Mouse (Mus musculus) gastrocnemius, adult 2 months (tissue): Measurements from ENCODE around the gene Gjd3. TPM values are rescaled to one million over a fixed set of nuclear protein-coding genes. Genes with fewer than 3 reads are reported as not detected.
A peak's percentile ranks its signal among the peaks of the same experiment; 100 is the strongest.

ENCODE experiments used
- DNase-seq: peaks from one replicate; pipeline ENCODE4 v3.0.0; 2022
- H3K27ac ChIP-seq: fragments of 200-600 bp; 2 replicates; pipeline ENCODE4 v1.8.1; 2022; ENCODE audit warnings: mild to moderate bottlenecking
- H3K4me3 ChIP-seq: fragments of 200-600 bp; 2 replicates; pipeline ENCODE4 v1.8.1; 2022; ENCODE audit warnings: mild to moderate bottlenecking, moderate library complexity
- CTCF ChIP-seq: fragments of 200-600 bp; IDR thresholded peaks from 2 replicates; pipeline ENCODE4 v1.8.1; 2022; ENCODE audit warnings: antibody characterized with exemption, mild to moderate bottlenecking, moderate library complexity
- intact Hi-C: fragments of 180-260 bp; cut with DNase I; formaldehyde crosslinking; loops from one replicate; pipeline ENCODE4 v1.15.1; 2025
- total RNA-seq, 2 experiments: library from RNA; stranded (reverse); gene quantifications; 2 replicates each; pipeline ENCODE4 v1.2.3; 2021

The Gjd3 gene
- total RNA-seq, 2 experiments from 2014 or later = not detected

DNA sequence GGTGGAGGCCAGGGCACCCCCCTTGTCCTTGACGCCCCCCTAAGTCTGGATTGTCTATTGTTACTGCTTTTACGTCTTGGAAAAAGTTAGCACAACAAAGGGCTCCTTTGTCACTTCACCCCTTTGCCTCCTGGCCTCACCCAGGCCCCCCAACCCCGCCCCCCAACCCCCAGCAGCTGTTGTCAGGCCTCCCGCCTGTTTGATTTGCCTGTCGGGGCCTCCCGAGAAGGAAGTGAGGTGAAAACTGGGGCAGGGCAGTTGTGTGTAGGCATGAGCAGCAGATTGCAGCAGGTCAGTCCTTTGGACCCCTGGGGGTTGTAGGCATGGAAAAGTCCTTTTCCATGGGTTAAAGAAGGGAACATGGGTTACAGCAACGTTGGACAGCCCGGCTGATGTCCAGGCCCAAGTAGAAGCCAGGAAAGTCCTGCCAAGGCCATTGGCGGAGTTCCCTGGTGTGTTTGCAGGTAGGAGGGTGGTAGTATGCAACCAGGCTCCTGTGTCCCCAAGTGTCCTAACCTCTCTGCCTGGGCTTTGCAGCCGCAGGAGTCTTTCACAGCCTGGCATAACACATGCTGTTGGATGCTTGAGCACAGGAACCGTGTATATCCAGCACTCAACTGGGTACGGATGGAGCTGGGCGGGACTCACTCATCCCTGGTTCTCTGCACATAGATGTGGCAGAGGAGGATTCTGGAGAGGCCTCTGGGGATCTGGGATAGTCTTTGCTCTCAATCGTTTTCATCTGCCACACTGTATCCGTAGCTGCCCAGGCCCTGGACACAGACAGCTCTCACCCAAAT lies 18.0 kb downstream of the Gjd3 start:
- DNase-seq = peak; percentile 83
- intact Hi-C loops = loop anchor here (5.0 kb wide), 1 partner anchor 103 kb away; the partner anchor contains the start of gene Wipf2
- TF ChIP-seq CTCF = no peak
- Histone ChIP-seq H3K27ac (peak overlapping the region; percentile 89), H3K4me3 (peak overlapping the region; percentile 85)

DNA sequence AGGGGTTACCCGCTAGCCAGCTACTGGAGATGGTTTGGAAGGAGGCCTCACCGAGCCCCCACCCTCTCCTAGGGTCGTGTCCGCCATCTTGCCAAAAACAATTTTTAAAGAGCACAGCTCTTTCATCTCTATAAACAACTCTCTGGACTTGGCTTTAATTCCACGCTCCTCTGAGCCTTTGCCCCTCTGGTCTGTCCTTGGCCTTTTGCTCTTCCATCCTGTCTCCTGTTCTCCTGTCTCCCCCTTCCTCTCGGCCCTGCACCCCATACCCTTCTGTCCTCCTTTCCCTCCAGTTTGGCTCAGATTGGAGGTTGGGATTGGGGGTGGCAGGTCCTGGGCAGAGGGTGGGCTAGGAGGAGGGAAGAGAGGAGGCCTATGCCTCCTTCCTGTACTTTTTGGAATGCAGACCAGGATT lies 18.6 kb downstream of the Gjd3 start:
- no peak for DNase-seq
- Histone ChIP-seq H3K27ac (peak overlapping the region; percentile 89), H3K4me3 (peak overlapping the region; percentile 85)
- intact Hi-C loops = no loop called here
- no peak for TF ChIP-seq CTCF

DNA sequence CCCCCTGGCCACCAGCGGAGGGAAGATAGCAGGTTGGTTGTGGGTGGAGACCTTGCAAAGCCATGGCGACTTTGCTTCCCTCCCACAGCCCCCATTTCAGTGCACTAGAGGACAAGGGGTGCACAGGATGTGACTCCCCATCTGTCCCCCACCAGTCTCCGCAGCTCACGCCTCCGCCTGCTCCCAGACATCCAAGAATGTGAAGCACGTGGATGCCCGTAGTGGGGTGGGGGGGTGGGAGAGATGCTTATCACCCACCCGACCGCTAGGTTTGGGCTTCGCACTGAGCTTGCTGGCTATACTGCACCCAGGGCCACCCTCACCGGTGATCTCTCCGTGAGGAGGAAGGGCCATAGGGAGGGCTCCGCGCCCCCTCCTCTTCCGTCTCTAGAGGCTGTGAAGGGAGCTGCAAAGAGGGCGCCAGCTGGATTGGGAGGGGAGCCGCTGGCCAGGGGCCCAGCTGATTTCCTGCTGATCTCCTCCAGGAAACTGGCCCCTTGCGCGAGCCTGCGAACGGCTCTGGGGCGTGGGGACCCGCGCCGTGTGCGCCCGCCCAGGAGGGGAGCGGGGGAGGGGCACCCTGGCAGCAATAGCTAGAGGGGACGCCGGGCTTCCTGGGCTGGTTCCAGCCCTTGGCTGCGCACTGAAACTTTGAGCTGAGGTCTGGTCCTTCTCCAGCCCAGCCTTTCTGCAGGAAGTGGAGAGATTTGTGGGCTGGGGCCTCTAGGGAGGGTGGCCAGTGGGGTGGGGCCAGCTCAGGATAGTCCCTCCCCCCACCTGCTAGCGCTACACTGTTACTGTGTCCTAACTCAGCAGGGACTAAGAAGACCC lies 19.4 kb downstream of the Gjd3 start:
- peak overlapping the region; percentile 89 for H3K27ac ChIP-seq
- intact Hi-C loops = loop anchor here (2.0 kb wide), 1 partner anchor 27 kb away; no protein-coding TSS in a partner anchor

DNA sequence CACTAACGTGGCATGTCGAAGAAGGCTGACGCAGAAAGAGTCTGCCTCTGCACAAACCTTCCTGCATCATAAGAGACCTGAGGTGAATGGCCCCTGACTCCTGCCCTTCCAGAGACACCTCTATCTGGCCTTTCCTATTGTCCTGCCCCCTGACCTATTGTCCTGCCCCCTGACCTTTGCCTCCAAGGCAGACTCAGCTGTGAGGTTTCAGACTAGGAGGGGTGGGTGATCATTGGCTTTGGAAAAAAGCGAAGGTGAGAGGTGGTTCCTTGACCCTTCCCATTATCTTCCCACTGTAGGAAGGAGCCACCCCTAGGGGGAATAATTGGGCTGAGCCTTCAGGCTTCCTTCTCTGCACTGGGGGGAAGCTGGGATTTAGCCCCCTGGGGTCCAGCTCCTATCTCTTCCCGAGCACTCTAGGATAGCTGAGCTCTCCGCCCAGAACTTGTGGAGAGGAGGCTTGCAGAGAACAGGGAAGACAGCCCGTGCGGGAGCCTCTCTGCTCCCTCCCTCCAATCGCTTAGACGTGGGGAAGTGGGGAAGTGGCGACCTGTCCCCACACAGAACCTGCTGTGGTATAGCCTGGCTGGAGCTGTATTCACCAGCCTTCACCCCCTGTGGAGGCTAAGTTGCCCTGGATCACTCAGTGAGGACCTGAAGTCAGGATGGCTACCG lies 20.3 kb downstream of the Gjd3 start:
- intact Hi-C loops = loop anchor here (2.0 kb wide), 1 partner anchor 26 kb away; no protein-coding TSS in a partner anchor
- peak overlapping the region; percentile 85 for H3K4me3 ChIP-seq
- no peak for TF ChIP-seq CTCF
- peak; percentile 24 for DNase-seq
- peak overlapping the region; percentile 89 for H3K27ac ChIP-seq

More for the DNA sequence above, 19.4 kb downstream of the Gjd3 start:
- peak overlapping the region; percentile 85 for H3K4me3 ChIP-seq
- DNase-seq = peak; percentile 87
- TF ChIP-seq CTCF = no peak

DNA sequence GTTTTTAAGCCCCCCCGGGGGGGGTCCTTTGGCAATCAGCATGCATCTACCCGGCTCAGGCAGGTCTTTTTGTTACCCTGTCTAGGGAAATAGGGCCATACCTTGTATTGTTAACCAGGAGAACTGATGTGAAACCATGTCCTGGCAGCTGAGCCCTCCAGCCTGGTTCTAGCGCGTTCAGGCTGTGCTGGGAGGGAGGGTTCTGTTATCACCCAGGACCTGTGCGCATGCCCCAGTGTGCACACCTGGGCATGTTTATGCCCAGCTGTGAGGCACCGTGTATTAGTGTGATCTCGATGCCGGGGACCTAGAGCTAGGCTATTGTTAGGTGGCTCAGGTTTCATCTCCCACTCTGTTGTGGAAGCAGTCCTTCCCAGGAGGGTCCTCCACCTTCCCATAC lies 21.1 kb downstream of the Gjd3 start:
- no peak for TF ChIP-seq CTCF
- Histone ChIP-seq H3K4me3 (peak overlapping the region; percentile 85), H3K27ac (peak overlapping the region; percentile 89)
- no peak for DNase-seq
- intact Hi-C loops = loop anchor here (2.0 kb wide), 1 partner anchor 25 kb away; no protein-coding TSS in a partner anchor

DNA sequence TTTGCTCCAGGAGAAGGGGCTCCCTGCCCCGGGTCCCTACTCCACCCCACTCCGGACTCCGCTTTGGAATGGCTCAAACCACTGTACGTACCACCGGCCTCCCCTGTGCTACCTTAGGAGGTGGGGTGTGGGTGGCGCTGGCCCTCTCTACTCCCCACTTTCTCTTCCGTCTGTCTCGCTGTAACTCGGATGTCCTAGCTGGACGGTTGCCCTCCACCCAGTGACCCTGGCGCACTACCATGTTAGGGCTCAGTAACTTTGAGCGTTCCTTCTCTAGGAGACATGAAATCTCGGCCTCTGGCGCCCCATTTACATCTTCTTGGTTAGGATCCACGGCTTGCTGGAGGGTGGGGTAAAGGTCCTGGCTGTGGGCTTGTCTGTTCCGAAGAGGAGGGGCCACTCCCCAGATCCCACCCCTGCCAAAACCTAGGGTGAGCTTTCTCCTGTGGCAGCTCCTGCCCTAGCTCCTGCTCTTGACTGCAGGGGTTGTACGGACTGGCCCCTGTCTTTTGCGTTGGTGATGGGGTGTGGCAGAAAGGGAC lies 21.7 kb downstream of the Gjd3 start:
- Histone ChIP-seq H3K27ac (peak overlapping the region; percentile 89), H3K4me3 (peak overlapping the region; percentile 85)
- intact Hi-C loops = no loop called here
- no peak for TF ChIP-seq CTCF
- DNase-seq = peak; percentile 77

DNA sequence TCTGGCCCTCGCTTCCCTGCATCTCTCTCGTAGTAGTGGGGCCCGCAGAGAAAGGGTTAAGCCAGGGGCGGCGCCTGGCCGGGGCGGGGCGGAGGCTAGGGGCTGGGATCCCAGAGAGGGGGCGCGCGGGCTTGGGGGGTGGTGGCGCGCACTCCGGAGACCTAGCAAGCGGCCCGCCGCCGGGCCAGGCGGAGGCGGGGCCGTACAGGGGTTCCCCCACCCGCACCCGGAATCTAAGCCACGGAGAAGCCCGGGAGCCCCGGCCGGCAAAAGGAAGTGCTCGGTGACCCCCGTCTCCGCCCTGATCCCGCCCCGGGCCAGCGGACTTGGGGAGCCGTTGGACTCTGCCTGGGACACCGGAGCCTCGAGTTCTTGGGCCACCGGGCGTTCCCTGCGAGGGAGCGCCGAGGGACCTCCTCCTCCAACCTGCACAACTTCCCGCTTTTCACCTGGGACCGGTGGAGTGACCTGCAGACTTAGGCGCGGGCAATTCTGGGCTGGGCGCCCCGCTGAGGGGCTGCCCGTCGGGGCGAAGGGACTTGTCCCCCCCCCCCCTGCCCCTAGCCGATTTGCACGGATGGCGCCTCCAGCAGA lies 22.4 kb downstream of the Gjd3 start:
- H3K4me3 ChIP-seq = peak overlapping the region; percentile 85
- peak overlapping the region; percentile 89 for H3K27ac ChIP-seq
- no peak for TF ChIP-seq CTCF
- DNase-seq = peak; percentile 86
- intact Hi-C loops = no loop called here

DNA sequence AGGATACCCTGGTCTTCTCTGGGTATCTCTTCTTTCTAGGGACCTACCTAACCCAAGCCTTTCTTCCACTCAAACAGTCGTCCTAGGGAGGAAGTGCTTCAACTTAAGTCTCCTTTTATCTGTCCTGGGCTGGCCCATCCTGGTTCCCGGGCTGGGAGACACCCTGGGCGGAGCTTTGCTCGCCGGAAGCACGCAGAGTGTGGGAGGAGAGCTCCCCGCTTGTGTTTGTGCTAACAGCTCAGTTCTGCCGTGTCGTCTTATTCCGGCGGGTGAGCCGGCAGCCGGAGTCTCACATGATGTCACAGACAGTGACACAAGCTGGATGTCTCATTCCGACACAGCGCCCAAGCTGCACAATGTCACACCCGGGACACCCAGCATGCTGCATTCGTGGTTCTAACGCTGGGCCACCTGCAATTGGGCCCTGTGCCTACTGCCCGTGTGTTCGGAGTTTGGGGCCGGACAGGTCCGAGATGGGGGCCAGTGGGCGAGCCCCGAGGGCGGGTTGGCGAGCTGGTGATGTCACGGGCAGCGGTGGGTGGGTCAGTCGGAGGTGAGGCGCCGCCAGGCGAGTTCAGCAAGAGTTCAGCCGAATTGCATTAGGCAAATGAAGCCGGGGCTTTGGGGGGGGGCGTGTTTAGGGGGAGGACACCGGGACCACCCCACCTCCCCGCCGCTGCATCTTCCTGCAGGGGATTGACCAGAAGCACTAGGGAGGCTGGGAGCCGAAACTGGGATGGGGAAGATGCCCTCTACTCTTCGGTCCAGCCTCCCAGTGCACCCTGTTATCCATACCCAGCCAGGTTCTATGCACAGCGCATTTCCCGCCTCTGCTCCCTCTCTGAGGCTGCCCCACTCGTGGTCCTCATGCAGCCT lies 23.1 kb downstream of the Gjd3 start:
- intact Hi-C loops = no loop called here
- DNase-seq = peak; percentile 89
- peak overlapping the region; percentile 85 for H3K4me3 ChIP-seq
- no peak for TF ChIP-seq CTCF
- peak overlapping the region; percentile 89 for H3K27ac ChIP-seq

DNA sequence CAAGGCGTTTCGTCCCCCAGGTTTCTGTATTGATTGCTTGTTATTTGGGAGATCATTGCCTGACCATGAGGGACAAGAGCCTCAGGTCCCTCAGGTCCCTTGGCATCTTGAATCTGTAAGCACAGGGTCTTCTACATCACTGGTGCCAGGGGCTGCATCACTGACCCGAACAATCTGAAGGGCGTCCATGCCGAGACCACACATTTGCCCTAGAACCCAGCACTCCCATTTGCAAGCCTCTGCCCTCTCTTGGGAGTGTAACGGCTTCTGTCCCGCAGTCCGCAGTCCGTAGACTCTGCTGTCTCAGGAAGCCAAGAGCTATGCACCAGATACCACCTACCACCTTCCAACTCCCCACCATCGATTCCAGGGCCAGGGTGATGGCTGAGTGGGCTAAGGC lies 26.5 kb downstream of the Gjd3 start:
- intact Hi-C loops = no loop called here
- TF ChIP-seq CTCF = no peak
- DNase-seq = no peak
- Histone ChIP-seq H3K4me3 (no peak overlapping the region), H3K27ac (no peak overlapping the region)

DNA sequence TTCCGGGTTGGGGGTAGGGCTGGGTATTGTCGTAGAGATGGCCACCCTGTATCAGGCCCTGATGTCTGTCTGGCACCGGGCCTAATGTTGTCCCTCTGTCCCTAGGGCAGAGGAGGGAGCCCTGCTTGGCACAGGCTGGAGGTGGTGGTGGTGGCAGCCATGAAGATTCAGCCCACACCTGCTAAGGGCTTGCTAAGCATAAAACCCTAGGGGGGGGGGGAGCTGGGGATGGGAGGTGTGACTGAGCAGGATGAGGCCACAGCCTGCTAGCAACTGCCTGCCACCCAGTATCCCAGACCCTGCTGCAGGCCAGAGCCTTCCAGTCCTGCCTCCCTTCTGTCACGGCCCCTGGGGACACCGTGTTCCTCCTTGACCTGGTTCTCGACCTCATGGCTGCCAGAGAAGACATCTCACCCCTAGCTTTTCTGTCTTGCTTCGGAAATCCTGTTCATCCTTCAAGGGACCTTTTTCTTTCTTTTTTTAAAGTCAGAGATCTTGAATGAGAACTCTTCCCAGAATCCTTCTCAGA lies 27.0 kb downstream of the Gjd3 start:
- peak; percentile 63 for DNase-seq
- no peak for TF ChIP-seq CTCF
- Histone ChIP-seq H3K4me3 (no peak overlapping the region), H3K27ac (peak overlapping the region; percentile 67; the same call in 1 of the 2 replicates)
- intact Hi-C loops = no loop called here
